Mouse (Mus musculus): ENCODE results near the gene Gm6526. TPM values are rescaled to one million over a fixed set of nuclear protein-coding genes. Genes with fewer than 3 reads are reported as not detected.
"Not testable (repeated sequence)": the region's sequence is repeated elsewhere in the genome, so short reads cannot be mapped to it uniquely, and the experiment has no call there.

Gene Gm6526
- polyA plus RNA-seq, 1 experiment from 2014 or later: not detected

- H3K9ac ChIP-seq (ENCODE audit: low read length); H3K27me3 ChIP-seq (ENCODE audit: control insufficient read depth, insufficient read depth, low read length); H3K27ac ChIP-seq (replicated peaks); H3K9me3 ChIP-seq (ENCODE audit: control insufficient read depth, low read length); H3K36me3 ChIP-seq (ENCODE audit: control insufficient read depth, insufficient read depth, low read length); H3K4me3 ChIP-seq (ENCODE audit: low read depth, low read length); H3K4me2 ChIP-seq (replicated peaks; ENCODE audit: low read depth); H3K4me1 ChIP-seq (replicated peaks; ENCODE audit: control insufficient read depth, insufficient read depth); ATAC-seq (ENCODE audit: low FRiP score, low TSS enrichment); DNase-seq (ENCODE audit: low spot score): not testable (repeated sequence)
- 15% methylated on average over 6 of the region's 7 CpGs for WGBS
- peak; percentile 54 for TF ChIP-seq CTCF (IDR thresholded peaks at IDR 0.05; ENCODE audit: low read depth)
Observed at GRCm38 (mm10) chr14:43804435-43804834, 56.8 kb downstream of the Gm6526 start.

Other genes with a start within 250 kb of the Gm6526 start
- not detected in 2 replicates for gene Gm5799, start 204.3 kb upstream of the Gm6526 start, polyA plus RNA-seq (2015; fragmentation: Nextera tagmentation; extraction: Ambion mirVana)
- not detected in 2 replicates for gene Gm17654, start 168.7 kb upstream of the Gm6526 start, polyA plus RNA-seq (2015; fragmentation: Nextera tagmentation; extraction: Ambion mirVana)
- not detected in 2 replicates for gene Gm10375, start 139.9 kb upstream of the Gm6526 start, polyA plus RNA-seq (2015; fragmentation: Nextera tagmentation; extraction: Ambion mirVana)
- not detected in 2 replicates for gene Gm8165, start 70.7 kb upstream of the Gm6526 start, polyA plus RNA-seq (2015; fragmentation: Nextera tagmentation; extraction: Ambion mirVana)
- 0.55 and 0.74 TPM in 2 replicates for gene Gm7324, start 50.0 kb upstream of the Gm6526 start, polyA plus RNA-seq (2015; fragmentation: Nextera tagmentation; extraction: Ambion mirVana)
- not detected in 2 replicates for gene Gm16506, start 20.4 kb upstream of the Gm6526 start, polyA plus RNA-seq (2015; fragmentation: Nextera tagmentation; extraction: Ambion mirVana)
- not detected in 2 replicates for gene Gm8180, start 36.9 kb downstream of the Gm6526 start, polyA plus RNA-seq (2015; fragmentation: Nextera tagmentation; extraction: Ambion mirVana)
- 0.41 and 0.67 TPM in 2 replicates for gene Ear1, start 127.7 kb downstream of the Gm6526 start, polyA plus RNA-seq (2015; fragmentation: Nextera tagmentation; extraction: Ambion mirVana)
- not detected in 2 replicates for gene Ear10, start 175.7 kb downstream of the Gm6526 start, polyA plus RNA-seq (2015; fragmentation: Nextera tagmentation; extraction: Ambion mirVana)
- 3.2 and 3.6 TPM in 2 replicates for gene Gm8113, start 177.5 kb downstream of the Gm6526 start, polyA plus RNA-seq (2015; fragmentation: Nextera tagmentation; extraction: Ambion mirVana)
- not detected in 2 replicates for gene Ang5, start 209.2 kb downstream of the Gm6526 start, polyA plus RNA-seq (2015; fragmentation: Nextera tagmentation; extraction: Ambion mirVana)